Mouse (Mus musculus): Measurements from ENCODE around the gene Kcnmb1. TPM values are rescaled to one million over a fixed set of nuclear protein-coding genes. Genes with fewer than 3 reads are reported as not detected.

The Kcnmb1 gene
- total RNA-seq, 2 experiments from 2014 or later, result 0.41 to 0.42 TPM

- peak in 1 of 2 experiments; percentile 8 for DNase-seq (ENCODE audit: low spot score in 2 of 2)
- H3K27ac ChIP-seq, result no peak overlapping the region
- no peak for TF ChIP-seq CTCF (conservative IDR thresholded peaks at IDR 0.05)
- H3K4me3 ChIP-seq, result no peak overlapping the region
Measured at GRCm38 (mm10) chr11:34010859-34011172, 48.0 kb downstream of the Kcnmb1 start.

- no peak for TF ChIP-seq CTCF (conservative IDR thresholded peaks at IDR 0.05)
- no peak for DNase-seq (ENCODE audit: low spot score in 2 of 2)
- no peak overlapping the region for H3K27ac ChIP-seq
- H3K4me3 ChIP-seq, result no peak overlapping the region
Measured at GRCm38 (mm10) chr11:34012007-34012652, 49.3 kb downstream of the Kcnmb1 start.

Other genes starting within 250 kb of the Kcnmb1 start
- 10 to 100 TPM; 20.4 to 21.2 TPM for gene Kcnip1, start 30.1 kb downstream of the Kcnmb1 start, total RNA-seq (2021)
- gene Lcp2, start 83.9 kb downstream of the Kcnmb1 start, total RNA-seq (2021), result 1 to 10 TPM; 3.5 TPM
- not detected for gene 4930469K13Rik, start 135.5 kb downstream of the Kcnmb1 start, total RNA-seq (2021)
- not detected for gene Foxi1, start 245.1 kb downstream of the Kcnmb1 start, total RNA-seq (2021)